Mouse (Mus musculus) liver (tissue): ENCODE measurements around the gene Rptor.

Source experiments
- DNase-seq: peaks from one replicate; pipeline ENCODE4 v3.0.0-alpha.2; 2020; ENCODE audit warnings: mixed read lengths

The Rptor gene

DNA sequence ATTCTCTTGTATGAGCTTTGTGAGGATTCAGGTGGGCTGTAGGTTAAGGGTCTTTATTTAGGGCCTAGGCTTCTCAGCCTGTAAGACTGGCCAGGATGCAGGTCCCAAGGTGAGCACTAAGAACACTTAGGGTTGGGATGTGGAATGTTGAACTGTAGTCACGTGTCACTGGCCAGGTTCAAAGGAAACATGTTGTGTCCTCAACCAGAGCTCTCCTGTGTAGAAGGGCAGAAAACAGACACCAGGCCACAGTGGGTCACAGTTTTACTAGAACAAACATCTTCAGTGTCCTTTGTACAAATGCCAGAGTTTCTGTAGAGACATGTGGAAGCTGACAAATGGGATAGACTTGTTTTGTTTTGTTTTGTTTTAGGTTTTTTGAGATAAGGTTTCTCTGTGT, 138.7 kb downstream of the Rptor start:
- no peak for DNase-seq

- DNase-seq: no peak
Observed at GRCm38 (mm10) chr11:119744436-119744835, 141.7 kb downstream of the Rptor start.

DNA sequence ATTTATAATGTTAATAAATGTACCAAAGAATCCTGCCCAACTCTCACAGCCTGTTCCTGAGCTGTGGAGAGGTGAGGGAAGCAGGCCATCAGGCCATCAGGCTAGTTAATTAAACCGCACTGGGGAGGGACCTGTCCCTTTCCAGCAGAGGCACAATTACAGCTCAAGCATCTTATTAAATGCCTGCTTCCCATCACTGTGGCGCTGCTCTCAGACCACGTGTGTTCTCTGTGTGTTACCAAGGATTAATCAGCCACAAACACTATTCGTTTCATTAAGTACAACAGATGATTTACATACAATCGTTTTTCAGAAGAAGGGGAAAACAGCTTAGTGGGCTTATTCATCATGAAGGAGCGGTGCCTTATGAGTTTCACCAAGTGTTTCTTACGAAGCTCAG, 142.6 kb downstream of the Rptor start:
- no peak for DNase-seq

DNA sequence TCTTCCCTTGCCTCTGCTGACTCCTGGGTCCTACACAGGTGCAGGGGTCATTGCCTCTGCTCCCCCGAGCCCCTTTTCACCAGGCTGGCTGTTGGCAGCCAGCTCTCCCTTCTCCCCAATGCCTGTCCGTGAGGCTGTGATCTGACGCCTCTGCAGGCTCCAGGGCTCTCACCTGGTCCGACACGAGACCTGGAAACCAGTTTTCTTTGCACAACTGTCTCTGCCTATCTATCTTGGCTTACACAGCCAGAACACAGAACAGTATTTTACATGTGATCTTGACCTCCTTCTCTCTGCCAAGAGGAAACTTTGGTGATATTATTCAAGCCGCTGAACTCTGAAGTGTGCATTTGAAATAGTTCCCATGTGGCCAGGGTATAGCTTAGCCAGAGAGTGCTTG, 151.8 kb downstream of the Rptor start:
- no peak for DNase-seq

- DNase-seq: no peak
Observed at GRCm38 (mm10) chr11:119758214-119758613, 155.5 kb downstream of the Rptor start.

DNA sequence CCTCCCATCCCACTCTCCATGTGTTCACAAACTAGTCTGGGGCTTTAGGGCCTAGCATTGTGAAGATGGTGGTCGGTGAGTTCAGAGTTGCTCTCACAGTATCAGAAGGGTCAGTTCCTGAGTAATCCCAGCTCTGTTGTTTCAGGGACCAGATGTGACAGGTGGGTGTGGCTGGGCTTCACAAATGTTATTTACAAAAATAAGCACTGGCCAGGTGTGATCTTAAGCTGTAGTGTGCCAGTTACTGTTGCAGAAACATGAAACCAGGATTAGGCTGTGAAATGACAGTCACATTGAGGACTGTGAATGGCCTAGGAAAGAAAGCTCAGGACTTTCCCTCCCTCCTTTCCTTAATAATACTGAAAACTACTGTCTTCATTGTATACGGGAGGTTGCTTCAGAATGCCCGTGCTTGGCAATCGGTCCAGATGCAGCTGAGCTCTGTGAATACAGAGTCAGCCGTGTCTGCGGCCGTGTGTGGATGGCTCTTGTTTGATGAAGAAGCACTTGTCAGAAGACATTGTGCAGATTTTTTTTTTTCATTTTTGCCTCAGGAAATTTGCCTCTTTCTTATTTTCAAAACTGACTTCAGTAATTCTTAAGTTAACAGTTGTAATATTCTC, 156.1 kb downstream of the Rptor start:
- no peak for DNase-seq

DNA sequence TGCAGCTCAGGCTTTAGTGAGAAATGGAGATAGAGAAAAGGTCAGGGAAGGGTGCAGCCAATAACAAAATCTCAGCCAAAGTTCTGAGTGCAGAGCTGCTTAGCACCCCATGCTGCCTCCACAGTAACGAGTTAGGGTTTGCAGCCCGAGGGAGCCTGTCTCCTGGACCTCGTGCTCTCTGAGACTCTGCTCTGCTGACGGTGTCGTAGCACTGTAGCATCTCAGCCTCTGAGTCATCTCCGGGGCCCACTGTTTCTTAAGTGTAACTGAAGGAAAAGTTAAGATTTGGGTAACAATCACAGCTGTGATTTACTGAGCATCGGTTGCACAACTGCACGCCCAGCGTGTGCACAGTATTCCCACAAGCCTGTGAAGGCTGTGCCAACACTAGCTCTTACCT, 160.2 kb downstream of the Rptor start:
- no peak for DNase-seq

DNA sequence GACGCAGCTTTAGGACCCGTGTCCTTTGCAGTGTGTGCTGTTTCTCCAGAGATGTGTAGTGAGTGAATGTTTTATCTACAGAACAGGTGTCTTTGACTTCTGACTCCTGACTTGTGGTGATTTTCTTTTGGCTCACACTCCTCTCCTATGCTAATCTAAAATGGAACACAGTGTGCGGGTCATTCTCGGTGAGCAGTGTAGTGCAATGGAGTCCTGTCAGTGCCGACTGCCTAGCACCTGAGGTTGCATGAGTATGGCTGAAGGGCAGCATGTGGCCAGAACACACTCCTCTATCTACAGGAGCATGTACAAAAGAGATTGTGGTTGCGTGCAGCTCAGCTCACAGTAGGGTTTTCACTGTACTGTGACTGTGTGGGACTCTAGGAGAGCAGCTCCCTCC, 163.3 kb downstream of the Rptor start:
- DNase-seq: no peak

DNA sequence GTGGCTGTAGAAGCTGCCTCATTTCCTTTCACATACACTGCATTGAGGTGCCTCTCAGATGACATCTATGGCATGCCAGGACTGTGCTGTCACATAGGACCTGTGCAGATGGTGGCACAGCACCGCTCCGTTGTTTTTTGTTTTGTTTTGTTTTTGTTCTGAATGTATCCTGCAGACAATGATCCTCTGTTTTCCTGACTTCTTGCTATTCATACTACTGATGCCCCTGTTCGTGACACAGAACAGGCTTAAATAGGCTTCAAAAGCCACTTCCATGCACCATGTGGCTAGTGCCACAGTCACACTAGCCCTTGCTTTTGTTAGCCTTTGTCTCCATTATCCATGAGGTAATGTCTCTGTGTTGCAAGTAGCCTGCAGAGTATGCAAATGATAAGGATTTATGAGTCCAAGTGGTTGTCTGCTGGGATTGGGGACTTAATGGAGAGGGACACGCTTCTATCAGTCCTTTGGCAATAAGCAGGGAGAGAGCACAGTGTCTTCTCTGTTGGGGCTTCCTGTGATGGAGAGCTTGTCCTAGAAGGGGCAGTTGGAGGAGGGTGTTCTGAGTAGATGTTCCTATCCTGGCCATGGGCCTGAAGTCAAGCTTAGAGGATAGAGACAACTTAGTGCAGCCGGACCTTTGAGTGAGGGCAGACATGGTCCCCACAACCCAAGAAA, 164.2 kb downstream of the Rptor start:
- DNase-seq: no peak

- DNase-seq: no peak
Observed at GRCm38 (mm10) chr11:119767525-119767924, 164.8 kb downstream of the Rptor start.

- no peak for DNase-seq
Observed at GRCm38 (mm10) chr11:119768511-119768910, 165.8 kb downstream of the Rptor start.

GRCm38 (mm10) chr11:119769666-119770065, 167.0 kb downstream of the Rptor start:
- no peak for DNase-seq

DNA sequence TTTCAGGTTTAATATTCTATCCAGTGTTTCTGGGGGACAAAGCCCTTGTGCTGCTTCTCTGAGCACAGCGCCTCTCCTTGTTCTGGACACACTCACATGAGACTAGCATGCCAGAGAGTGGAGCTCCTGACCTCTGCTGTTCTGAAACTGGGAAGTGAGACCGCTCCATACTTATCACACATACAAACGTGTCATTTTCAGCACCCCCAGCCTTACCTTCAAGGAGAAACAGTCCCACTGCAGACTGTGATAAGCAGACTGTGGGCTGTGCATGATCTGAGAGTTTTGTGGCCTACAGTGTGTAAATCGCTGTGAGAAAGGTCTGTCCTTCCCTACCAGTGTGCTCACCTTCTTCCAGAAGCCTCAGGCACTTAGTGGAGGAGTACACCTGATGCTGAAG, 168.3 kb downstream of the Rptor start:
- no peak for DNase-seq

- DNase-seq: no peak
Observed at GRCm38 (mm10) chr11:119772896-119773295, 170.2 kb downstream of the Rptor start.

GRCm38 (mm10) chr11:119775076-119775760, 172.5 kb downstream of the Rptor start:
- DNase-seq: no peak

GRCm38 (mm10) chr11:119777236-119777635, 174.5 kb downstream of the Rptor start:
- DNase-seq: no peak

GRCm38 (mm10) chr11:119777872-119778271, 175.2 kb downstream of the Rptor start:
- no peak for DNase-seq

DNA sequence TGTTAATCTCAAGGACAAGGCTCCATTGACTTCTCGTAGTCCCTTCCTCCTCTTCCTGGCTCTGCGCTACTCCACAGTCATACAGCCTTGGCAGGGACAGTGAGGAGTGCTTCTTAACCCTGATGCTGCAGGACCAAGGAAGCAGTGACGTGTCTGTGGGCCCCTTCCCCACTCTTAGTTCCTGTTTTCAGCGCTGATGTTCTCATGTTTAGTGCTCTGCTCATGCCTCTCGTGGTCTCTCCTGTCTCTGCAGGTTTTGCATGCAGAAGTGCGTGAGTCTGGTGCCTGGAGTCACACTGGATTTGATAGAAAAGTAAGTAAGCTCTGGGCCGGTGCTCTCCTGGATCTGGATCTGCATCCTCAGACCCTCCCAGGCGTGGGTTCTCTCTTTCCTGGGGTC, 177.6 kb downstream of the Rptor start:
- DNase-seq: no peak

DNA sequence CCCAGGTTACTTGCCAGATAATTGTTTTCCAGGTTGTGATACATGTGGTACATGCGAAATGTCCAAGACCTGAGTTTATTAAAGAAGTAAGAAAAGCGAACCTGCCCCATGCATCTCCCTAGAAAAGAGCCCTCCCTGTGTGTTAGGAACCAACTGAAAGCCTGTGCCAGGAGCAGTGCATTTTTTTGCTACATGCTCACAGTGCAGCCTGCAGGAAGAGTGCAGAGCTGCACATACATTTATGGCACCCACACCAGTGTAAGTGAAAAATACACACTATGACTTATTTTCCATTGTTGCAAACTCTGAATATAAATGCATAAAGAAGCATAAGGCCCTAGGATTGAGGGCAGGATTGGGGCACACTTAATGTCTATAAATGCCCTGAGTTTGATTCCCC, 178.5 kb downstream of the Rptor start:
- DNase-seq: no peak

DNA sequence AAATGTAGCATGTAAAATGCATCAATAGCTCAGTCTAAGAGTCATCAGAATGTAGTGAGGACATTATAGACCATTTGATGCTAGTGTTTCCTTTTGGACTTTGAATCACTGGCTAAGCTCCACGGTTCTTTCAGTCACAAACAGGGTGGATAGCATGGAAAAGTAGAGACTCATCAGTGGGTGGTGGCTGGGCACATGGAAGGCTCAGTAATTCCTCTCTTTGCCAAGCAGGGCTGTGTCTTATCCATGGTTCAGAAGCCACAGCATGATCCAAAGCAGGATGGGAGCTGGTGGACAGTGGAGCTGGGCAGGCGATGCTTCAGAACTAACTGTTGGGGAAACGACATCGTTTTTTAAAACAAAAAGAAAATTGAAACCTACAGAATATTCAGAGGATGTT, 179.0 kb downstream of the Rptor start:
- DNase-seq: no peak

DNA sequence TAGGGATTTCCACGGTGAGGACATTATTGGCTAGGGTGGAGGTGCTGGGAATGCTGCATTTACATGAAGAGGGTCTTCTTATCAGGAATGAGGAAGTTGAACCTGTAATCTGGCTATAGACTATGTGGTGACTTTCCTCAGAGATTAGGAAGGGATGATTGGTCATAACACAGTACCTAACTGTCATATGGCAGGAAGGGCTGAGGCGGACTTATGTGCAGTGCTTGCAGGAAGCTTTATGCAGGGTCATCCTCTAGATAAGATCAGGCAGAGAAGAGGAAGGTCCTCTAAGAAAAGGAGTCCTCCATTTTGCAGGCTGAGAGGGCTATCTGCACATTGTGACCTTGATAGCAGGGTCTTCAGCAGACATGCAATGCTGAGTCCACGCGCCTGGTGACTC, 180.9 kb downstream of the Rptor start:
- DNase-seq: no peak

- DNase-seq: no peak
Observed at GRCm38 (mm10) chr11:119784672-119785341, 182.1 kb downstream of the Rptor start.

- no peak for DNase-seq
Observed at GRCm38 (mm10) chr11:119785661-119786384, 183.1 kb downstream of the Rptor start.
